Mouse (Mus musculus) bone marrow, adult 2 months (tissue): ENCODE measurements around the gene Icos.

Source experiments
- CTCF ChIP-seq: fragments of 200-500 bp; IDR thresholded peaks from 2 replicates; pipeline ENCODE4 v1.5.1; 2011; ENCODE audit warnings: low read length, control low read depth; ENCODE audit not compliant: control insufficient read depth, insufficient read depth
- POLR2A ChIP-seq: fragments of 200-500 bp; IDR thresholded peaks from 2 replicates; pipeline ENCODE4 v1.6.1; 2011; ENCODE audit warnings: low read depth, mild to moderate bottlenecking, control low read depth, low read length, borderline replicate concordance; ENCODE audit not compliant: control insufficient read depth

- no peak for TF ChIP-seq POLR2A
- TF ChIP-seq CTCF: no peak
These were observed 29.8 kb downstream of the Icos start for GRCm38 (mm10) chr1:61007516-61007915.
